Mouse (Mus musculus) left cerebral cortex, adult 11 months (tissue): ENCODE results near the gene Lrp5.
A peak's percentile ranks its signal among the peaks of the same experiment; 100 is the strongest.
"Not testable (repeated sequence)": the region's sequence is repeated elsewhere in the genome, so short reads cannot be mapped to it uniquely, and the experiment has no call there.

Experiments used
- DNase-seq: peaks from one replicate; pipeline ENCODE4 v3.0.0; 2022; ENCODE audit warnings: low spot score

Gene Lrp5

GRCm38 (mm10) chr19:3611730-3612129 lies 74.6 kb downstream of the Lrp5 start:
- DNase-seq: no peak

GRCm38 (mm10) chr19:3610886-3611285 lies 75.5 kb downstream of the Lrp5 start:
- DNase-seq: no peak

GRCm38 (mm10) chr19:3609826-3610225 lies 76.5 kb downstream of the Lrp5 start:
- DNase-seq: no peak

- no peak for DNase-seq
These were observed 92.0 kb downstream of the Lrp5 start for GRCm38 (mm10) chr19:3594316-3594715.

GRCm38 (mm10) chr19:3593379-3594055 lies 92.8 kb downstream of the Lrp5 start:
- no peak for DNase-seq

- no peak for DNase-seq
These were observed 96.4 kb downstream of the Lrp5 start for GRCm38 (mm10) chr19:3589968-3590367.

GRCm38 (mm10) chr19:3589547-3589946 lies 96.8 kb downstream of the Lrp5 start:
- DNase-seq: no peak

GRCm38 (mm10) chr19:3587729-3588128 lies 98.6 kb downstream of the Lrp5 start:
- not testable (repeated sequence) for DNase-seq

- DNase-seq: no peak
These were observed 99.8 kb downstream of the Lrp5 start for GRCm38 (mm10) chr19:3586540-3586939.

- DNase-seq: no peak
These were observed 100.3 kb downstream of the Lrp5 start for GRCm38 (mm10) chr19:3586026-3586425.

- DNase-seq: peak; percentile 55
These were observed 105.0 kb downstream of the Lrp5 start for GRCm38 (mm10) chr19:3581326-3581725.

GRCm38 (mm10) chr19:3577911-3578290 lies 108.5 kb downstream of the Lrp5 start:
- DNase-seq: no peak

- DNase-seq: no peak
These were observed 109.0 kb downstream of the Lrp5 start for GRCm38 (mm10) chr19:3577265-3577910.

GRCm38 (mm10) chr19:3576451-3577264 lies 109.7 kb downstream of the Lrp5 start:
- DNase-seq: no peak

GRCm38 (mm10) chr19:3575632-3576384 lies 110.6 kb downstream of the Lrp5 start, which contains the start of gene Ppp6r3:
TSS of gene Ppp6r3 (minus strand) at chr19:3575749.
- peak; percentile 98 for DNase-seq

GRCm38 (mm10) chr19:3575276-3575631 lies 111.1 kb downstream of the Lrp5 start:
- no peak for DNase-seq

- no peak for DNase-seq
These were observed 111.7 kb downstream of the Lrp5 start for GRCm38 (mm10) chr19:3574593-3575094.

GRCm38 (mm10) chr19:3564309-3564708 lies 122.1 kb downstream of the Lrp5 start:
- no peak for DNase-seq

- DNase-seq: no peak
These were observed 123.6 kb downstream of the Lrp5 start for GRCm38 (mm10) chr19:3562752-3563151.

- DNase-seq: no peak
These were observed 124.1 kb downstream of the Lrp5 start for GRCm38 (mm10) chr19:3562298-3562697.

- DNase-seq: no peak
These were observed 130.1 kb downstream of the Lrp5 start for GRCm38 (mm10) chr19:3556169-3556827.
